Mouse (Mus musculus): ENCODE data around the gene Fgd3. TPM values are rescaled to one million over a fixed set of nuclear protein-coding genes. Genes with fewer than 3 reads are reported as not detected.

Gene Fgd3
- total and polyA plus RNA-seq, 2 experiments from 2014 or later = 2.1 to 12.0 TPM

- 41% methylated on average over 9 of the region's 9 CpGs for WGBS
- no peaks in the 10 kb centered on the region for H3K27me3 ChIP-seq (ENCODE audit: insufficient read depth, low read length)
- no peak overlapping the region for H3K4me2 ChIP-seq (ENCODE audit: low read depth, low read length, poor library complexity, severe bottlenecking)
- TF ChIP-seq CTCF (IDR thresholded peaks at IDR 0.05) = no peak
- no peak overlapping the region for H3K9ac ChIP-seq (replicated peaks; ENCODE audit: low read length, poor library complexity, severe bottlenecking)
- peaks cover 13% of the 10 kb centered on the region; the same call in 1 of the 2 replicates for H3K4me1 ChIP-seq (ENCODE audit: insufficient read depth, low read length)
- H3K9me3 ChIP-seq (ENCODE audit: low read length) = no peaks in the 10 kb centered on the region
- H3K36me3 ChIP-seq (ENCODE audit: insufficient read depth, low read length) = no peaks in the 10 kb centered on the region
- H3K27ac ChIP-seq (ENCODE audit: low read depth, low read length) = no peak overlapping the region
- ATAC-seq (ENCODE audit: low FRiP score) = no peak
- DNase-seq (ENCODE audit: low spot score) = peak; percentile 27
- H3K4me3 ChIP-seq (ENCODE audit: low read depth, low read length) = no peak overlapping the region
Measured at GRCm38 (mm10) chr13:49316386-49317162, 3.5 kb downstream of the Fgd3 start.

GRCm38 (mm10) chr13:49311642-49312041 lies 8.5 kb downstream of the Fgd3 start:
- Histone ChIP-seq H3K4me2 (ENCODE audit: low read depth, low read length, poor library complexity, severe bottlenecking) (no peak overlapping the region), H3K4me1 (ENCODE audit: insufficient read depth, low read length) (no peaks in the 10 kb centered on the region), H3K9me3 (ENCODE audit: low read length) (no peaks in the 10 kb centered on the region), H3K4me3 (ENCODE audit: low read depth, low read length) (no peak overlapping the region), H3K36me3 (ENCODE audit: insufficient read depth, low read length) (no peaks in the 10 kb centered on the region), H3K27ac (ENCODE audit: low read depth, low read length) (no peak overlapping the region), H3K9ac (replicated peaks; ENCODE audit: low read length, poor library complexity, severe bottlenecking) (no peak overlapping the region), H3K27me3 (ENCODE audit: insufficient read depth, low read length) (no peaks in the 10 kb centered on the region)
- 91% methylated on average over 7 of the region's 7 CpGs for WGBS
- DNase-seq (ENCODE audit: low spot score) (no peak), ATAC-seq (ENCODE audit: low FRiP score) (no peak)
- TF ChIP-seq CTCF (IDR thresholded peaks at IDR 0.05) = no peak

GRCm38 (mm10) chr13:49309501-49309900 lies 10.6 kb downstream of the Fgd3 start:
- no peak for DNase-seq (ENCODE audit: low spot score)
- TF ChIP-seq CTCF (IDR thresholded peaks at IDR 0.05) = no peak
- Histone ChIP-seq H3K4me2 (ENCODE audit: low read depth, low read length, poor library complexity, severe bottlenecking) (no peak overlapping the region), H3K9me3 (ENCODE audit: low read length) (no peaks in the 10 kb centered on the region), H3K27me3 (ENCODE audit: insufficient read depth, low read length) (no peaks in the 10 kb centered on the region), H3K27ac (ENCODE audit: low read depth, low read length) (no peak overlapping the region), H3K9ac (replicated peaks; ENCODE audit: low read length, poor library complexity, severe bottlenecking) (no peak overlapping the region), H3K4me3 (ENCODE audit: low read depth, low read length) (no peak overlapping the region), H3K4me1 (ENCODE audit: insufficient read depth, low read length) (no peaks in the 10 kb centered on the region), H3K36me3 (ENCODE audit: insufficient read depth, low read length) (no peaks in the 10 kb centered on the region; the same call in 1 of the 2 replicates)
- WGBS = 80% methylated on average over 1 of the region's 1 CpGs
- no peak for ATAC-seq (ENCODE audit: low FRiP score)

- Histone ChIP-seq H3K27ac (ENCODE audit: low read depth, low read length) (no peak overlapping the region), H3K4me2 (ENCODE audit: low read depth, low read length, poor library complexity, severe bottlenecking) (no peak overlapping the region), H3K4me1 (ENCODE audit: insufficient read depth, low read length) (no peaks in the 10 kb centered on the region), H3K36me3 (ENCODE audit: insufficient read depth, low read length) (no peaks in the 10 kb centered on the region; the same call in 1 of the 2 replicates), H3K27me3 (ENCODE audit: insufficient read depth, low read length) (no peaks in the 10 kb centered on the region), H3K9ac (replicated peaks; ENCODE audit: low read length, poor library complexity, severe bottlenecking) (no peak overlapping the region), H3K9me3 (ENCODE audit: low read length) (no peaks in the 10 kb centered on the region), H3K4me3 (ENCODE audit: low read depth, low read length) (no peak overlapping the region)
- DNase-seq (ENCODE audit: low spot score) = no peak
- ATAC-seq (ENCODE audit: low FRiP score) = no peak
- WGBS = 85% methylated on average over 16 of the region's 16 CpGs
- TF ChIP-seq CTCF (IDR thresholded peaks at IDR 0.05) = no peak
Measured at GRCm38 (mm10) chr13:49308861-49309403, 11.2 kb downstream of the Fgd3 start.

DNA sequence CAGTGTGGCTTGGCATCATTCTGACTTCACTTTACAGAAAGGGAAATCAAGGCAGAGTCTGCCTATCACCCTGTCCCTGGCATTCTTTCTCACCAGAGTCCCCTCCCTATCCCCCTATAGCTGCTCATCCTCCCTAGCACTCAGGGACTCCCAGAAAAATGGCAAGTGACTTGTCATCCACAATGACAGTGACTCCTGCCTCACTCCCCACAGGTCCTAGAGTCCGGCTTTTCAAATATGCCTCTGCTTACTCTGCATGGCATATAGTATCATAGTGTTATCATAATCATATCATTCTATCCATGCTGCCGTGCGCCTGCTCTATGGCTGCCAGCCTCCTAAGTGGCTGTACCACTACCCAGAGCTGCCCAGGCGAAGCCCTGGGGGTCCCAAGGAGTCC lies 11.9 kb downstream of the Fgd3 start:
- no peak overlapping the region for H3K9ac ChIP-seq (replicated peaks; ENCODE audit: low read length, poor library complexity, severe bottlenecking)
- no peak overlapping the region for H3K27ac ChIP-seq (ENCODE audit: low read depth, low read length)
- H3K9me3 ChIP-seq (ENCODE audit: low read length) = no peaks in the 10 kb centered on the region
- WGBS = 95% methylated on average over 4 of the region's 4 CpGs
- no peaks in the 10 kb centered on the region for H3K27me3 ChIP-seq (ENCODE audit: insufficient read depth, low read length)
- no peak overlapping the region for H3K4me2 ChIP-seq (ENCODE audit: low read depth, low read length, poor library complexity, severe bottlenecking)
- ATAC-seq (ENCODE audit: low FRiP score) = 0 out of 2 replicates have a peak, but pooled peaks have one; percentile 16
- no peaks in the 10 kb centered on the region; the same call in 1 of the 2 replicates for H3K36me3 ChIP-seq (ENCODE audit: insufficient read depth, low read length)
- no peak for DNase-seq (ENCODE audit: low spot score)
- no peaks in the 10 kb centered on the region for H3K4me1 ChIP-seq (ENCODE audit: insufficient read depth, low read length)
- no peak overlapping the region for H3K4me3 ChIP-seq (ENCODE audit: low read depth, low read length)
- TF ChIP-seq CTCF (IDR thresholded peaks at IDR 0.05) = no peak

DNA sequence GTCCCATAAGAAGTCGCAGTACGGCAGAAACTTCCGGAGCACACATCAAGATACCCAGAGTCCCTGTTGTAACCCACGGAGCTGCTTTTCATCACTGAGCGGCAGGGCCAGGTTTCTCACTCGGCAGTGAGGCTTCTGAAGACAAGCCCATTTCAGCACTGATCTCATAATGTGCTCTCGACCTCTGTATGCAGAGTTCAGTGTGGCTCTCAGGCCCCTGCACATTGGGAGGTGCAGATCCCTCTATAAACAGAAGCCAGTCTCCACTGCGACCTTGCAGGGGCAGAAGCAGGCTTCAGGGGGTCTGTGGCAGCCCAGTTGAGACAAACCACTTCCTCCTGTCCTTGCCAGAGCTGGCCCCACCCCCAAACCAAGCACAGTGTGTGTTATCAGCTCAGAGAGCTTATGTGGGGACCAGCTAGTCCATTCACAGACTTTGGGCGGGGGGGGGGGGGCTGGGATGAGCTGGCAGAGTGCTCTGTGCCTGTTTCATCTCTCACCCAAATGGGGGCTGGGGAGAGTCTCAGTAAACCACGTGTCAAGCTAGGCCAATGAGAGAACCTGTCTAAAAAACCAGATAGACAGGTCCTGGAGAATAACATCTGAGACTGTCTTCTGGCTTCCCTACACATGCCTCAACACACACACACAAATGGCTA lies 12.7 kb downstream of the Fgd3 start:
- ATAC-seq (ENCODE audit: low FRiP score) (0 out of 2 replicates have a peak, but pooled peaks have one; percentile 38), DNase-seq (ENCODE audit: low spot score) (peak; percentile 15)
- 37% methylated on average over 10 of the region's 10 CpGs for WGBS

More for the DNA sequence above, 12.7 kb downstream of the Fgd3 start:
- Histone ChIP-seq H3K4me1 (ENCODE audit: insufficient read depth, low read length) (no peaks in the 10 kb centered on the region), H3K27ac (ENCODE audit: low read depth, low read length) (no peak overlapping the region), H3K9me3 (ENCODE audit: low read length) (no peaks in the 10 kb centered on the region), H3K4me2 (ENCODE audit: low read depth, low read length, poor library complexity, severe bottlenecking) (no peak overlapping the region), H3K36me3 (ENCODE audit: insufficient read depth, low read length) (no peaks in the 10 kb centered on the region; the same call in 1 of the 2 replicates), H3K27me3 (ENCODE audit: insufficient read depth, low read length) (no peaks in the 10 kb centered on the region), H3K9ac (replicated peaks; ENCODE audit: low read length, poor library complexity, severe bottlenecking) (no peak overlapping the region), H3K4me3 (ENCODE audit: low read depth, low read length) (no peak overlapping the region)
- TF ChIP-seq CTCF (IDR thresholded peaks at IDR 0.05) = no peak

Measured in midbrain, postnatal 0 days (tissue).